Mouse (Mus musculus) stomach, postnatal 0 days (tissue): ENCODE results near the gene Dnhd1.

Experiments used
- CTCF ChIP-seq: IDR thresholded peaks from 2 replicates; pipeline ENCODE4 v1.5.1; 2016; ENCODE audit warnings: antibody characterized with exemption, low read depth, mild to moderate bottlenecking, moderate library complexity
- EP300 ChIP-seq: optimal IDR thresholded peaks from 2 replicates; pipeline ENCODE3; 2016; ENCODE audit warnings: antibody characterized with exemption

GRCm38 (mm10) chr7:105625397-105625796 lies 25.2 kb upstream of the Dnhd1 start:
- TF ChIP-seq EP300 (no peak), CTCF (no peak)
